Mouse (Mus musculus) limb, embryonic 11.5 days (tissue): Measurements from ENCODE around the gene Osbpl2. TPM values are rescaled to one million over a fixed set of nuclear protein-coding genes. Genes with fewer than 3 reads are reported as not detected.

Source experiments
- ATAC-seq: fragments of 200-750 bp; cut with Nextera tagmentation; 2 replicates; pipeline ENCODE4 v1.8.0; 2017; ENCODE audit warnings: low read depth; ENCODE audit not compliant: insufficient number of reproducible peaks, low FRiP score, low TSS enrichment
- DNase-seq: peaks from one replicate; pipeline ENCODE4 v3.0.0-alpha.2; 2015; ENCODE audit warnings: low spot score
- H3K27ac ChIP-seq: fragments of 300-500 bp; sonication (generic); replicated peaks from 2 replicates; pipeline ENCODE4 v1.5.1; 2014; ENCODE audit warnings: low read depth, mild to moderate bottlenecking, low read length
- H3K27me3 ChIP-seq: fragments of 300-500 bp; sonication (generic); 2 replicates; pipeline ENCODE4 v1.6.1; 2014; ENCODE audit warnings: mild to moderate bottlenecking, low read length, mixed read lengths; ENCODE audit not compliant: control insufficient read depth, insufficient read depth
- H3K36me3 ChIP-seq: fragments of 300-500 bp; sonication (generic); 2 replicates; pipeline ENCODE4 v1.6.1; 2014; ENCODE audit warnings: mild to moderate bottlenecking, low read length, moderate library complexity, mixed read lengths; ENCODE audit not compliant: control insufficient read depth, insufficient read depth
- H3K4me1 ChIP-seq: fragments of 300-500 bp; sonication (generic); 2 replicates; pipeline ENCODE4 v1.6.1; 2014; ENCODE audit warnings: low read length, mixed read lengths; ENCODE audit not compliant: control insufficient read depth, insufficient read depth
- H3K4me2 ChIP-seq: fragments of 300-500 bp; sonication (generic); 2 replicates; pipeline ENCODE4 v1.6.1; 2014; ENCODE audit warnings: low read depth, mild to moderate bottlenecking, moderate library complexity; ENCODE audit not compliant: severe bottlenecking
- H3K4me3 ChIP-seq: fragments of 300-500 bp; sonication (generic); 2 replicates; pipeline ENCODE4 v1.5.1; 2014; ENCODE audit warnings: low read depth, low read length
- H3K9ac ChIP-seq: fragments of 300-500 bp; sonication (generic); 2 replicates; pipeline ENCODE4 v1.6.1; 2014; ENCODE audit warnings: mild to moderate bottlenecking, low read length
- H3K9me3 ChIP-seq: fragments of 300-500 bp; sonication (generic); 2 replicates; pipeline ENCODE4 v1.6.1; 2016; ENCODE audit warnings: low read length; ENCODE audit not compliant: control insufficient read depth
- WGBS: fragments of 180-500 bp; shearing (Covaris S2); extraction: QIAGEN DNeasy Blood & Tissue Kit; methylation state at CpG from one replicate; pipeline ENCODE4 v1.1.7; 2014; 5-methylcytosine and 5-hydroxymethylcytosine counted together
- polyA plus RNA-seq: library from polyadenylated mRNA; unstranded; fragments of >200 nt; fragmentation: Nextera tagmentation; extraction: Ambion mirVana; gene quantifications from 2 replicates; pipeline ENCODE4 v1.2.1, GENCODE M21; 2014

Osbpl2 gene
- polyA plus RNA-seq, 1 experiment from 2014 or later = 30.5 TPM

GRCm38 (mm10) chr2:180108285-180108684 is 10.8 kb upstream of the Osbpl2 start:
- Histone ChIP-seq H3K4me1 (peaks cover 8% of the 10 kb centered on the region), H3K4me2 (no peak overlapping the region), H3K27ac (no peak overlapping the region), H3K27me3 (peaks cover 28% of the 10 kb centered on the region), H3K36me3 (no peaks in the 10 kb centered on the region), H3K9me3 (no peaks in the 10 kb centered on the region), H3K9ac (no peak overlapping the region), H3K4me3 (no peak overlapping the region)
- WGBS = 70% methylated on average over 6 of the region's 6 CpGs
- DNase-seq (no peak), ATAC-seq (no peak)

- no peak for DNase-seq
- 60% methylated on average over 17 of the region's 17 CpGs for WGBS
- Histone ChIP-seq H3K27me3 (no peaks in the 10 kb centered on the region; the same call in 1 of the 2 replicates), H3K9ac (no peak overlapping the region), H3K36me3 (no peaks in the 10 kb centered on the region), H3K4me3 (no peak overlapping the region), H3K4me2 (no peak overlapping the region), H3K4me1 (peaks cover 3% of the 10 kb centered on the region; the same call in 1 of the 2 replicates), H3K9me3 (no peaks in the 10 kb centered on the region), H3K27ac (no peak overlapping the region)
- no peak for ATAC-seq
Observed at GRCm38 (mm10) chr2:180113909-180114890, 4.9 kb upstream of the Osbpl2 start.

- 47% methylated on average over 6 of the region's 6 CpGs for WGBS
- Histone ChIP-seq H3K4me2 (no peak overlapping the region), H3K4me3 (no peak overlapping the region), H3K4me1 (peaks cover 7% of the 10 kb centered on the region), H3K9ac (no peak overlapping the region), H3K9me3 (no peaks in the 10 kb centered on the region), H3K36me3 (no peaks in the 10 kb centered on the region), H3K27me3 (no peaks in the 10 kb centered on the region; the same call in 1 of the 2 replicates), H3K27ac (no peak overlapping the region)
- DNase-seq (no peak), ATAC-seq (no peak)
Observed at GRCm38 (mm10) chr2:180115279-180115678, 3.8 kb upstream of the Osbpl2 start.

- no peaks in the 10 kb centered on the region; the same call in 1 of the 2 replicates for H3K27me3 ChIP-seq
- no peak overlapping the region for H3K9ac ChIP-seq
- H3K27ac ChIP-seq = no peak overlapping the region
- ATAC-seq (no peak), DNase-seq (no peak)
- no peaks in the 10 kb centered on the region for H3K9me3 ChIP-seq
- no peak overlapping the region for H3K4me2 ChIP-seq
- H3K4me3 ChIP-seq = no peak overlapping the region
- peaks cover 7% of the 10 kb centered on the region for H3K4me1 ChIP-seq
- H3K36me3 ChIP-seq = no peaks in the 10 kb centered on the region
- WGBS = 69% methylated on average over 10 of the region's 10 CpGs
Observed at GRCm38 (mm10) chr2:180116081-180116493, 3.0 kb upstream of the Osbpl2 start.

DNA sequence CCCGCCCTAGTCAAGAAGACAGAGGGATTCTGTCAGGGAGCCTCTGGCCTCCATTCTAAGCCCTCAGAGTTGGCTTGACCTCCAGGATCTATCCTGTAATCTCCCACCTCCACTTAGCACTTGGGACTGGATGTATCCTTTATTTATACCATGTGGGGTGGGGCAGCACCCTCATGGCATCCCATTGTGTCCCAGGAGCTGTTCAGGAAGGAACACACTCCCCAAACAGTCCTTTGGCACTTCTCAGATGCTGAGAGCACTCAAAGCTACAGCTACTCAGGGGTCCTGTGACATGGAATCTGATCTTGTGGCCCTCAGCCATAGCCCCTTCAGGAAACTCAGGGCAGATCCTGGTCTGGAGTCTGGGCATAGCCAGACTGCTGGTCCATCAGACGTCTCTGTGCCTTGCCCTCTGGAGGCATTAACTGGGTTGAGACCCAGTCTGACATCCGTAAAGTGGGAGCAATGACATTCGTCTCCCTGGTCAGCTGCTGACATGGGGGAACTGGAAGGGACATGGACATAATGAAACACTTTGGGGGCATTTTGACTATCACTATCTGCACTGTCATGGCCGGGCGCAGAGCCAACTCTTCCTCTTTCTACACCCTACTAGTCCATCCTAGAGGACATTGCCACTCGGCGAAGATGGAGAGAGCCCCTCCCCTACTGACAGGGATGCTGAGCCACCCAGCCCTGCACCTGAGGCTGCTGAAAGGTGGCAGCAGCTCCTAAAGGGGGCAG is 2.2 kb upstream of the Osbpl2 start:
- H3K4me1 ChIP-seq = peaks cover 7% of the 10 kb centered on the region
- no peak overlapping the region for H3K9ac ChIP-seq
- DNase-seq = no peak
- no peaks in the 10 kb centered on the region for H3K36me3 ChIP-seq
- no peak overlapping the region for H3K4me3 ChIP-seq
- H3K4me2 ChIP-seq = no peak overlapping the region
- H3K27me3 ChIP-seq = no peaks in the 10 kb centered on the region; the same call in 1 of the 2 replicates
- H3K9me3 ChIP-seq = no peaks in the 10 kb centered on the region
- H3K27ac ChIP-seq = no peak overlapping the region
- no peak for ATAC-seq
- WGBS = 74% methylated on average over 8 of the region's 8 CpGs

DNA sequence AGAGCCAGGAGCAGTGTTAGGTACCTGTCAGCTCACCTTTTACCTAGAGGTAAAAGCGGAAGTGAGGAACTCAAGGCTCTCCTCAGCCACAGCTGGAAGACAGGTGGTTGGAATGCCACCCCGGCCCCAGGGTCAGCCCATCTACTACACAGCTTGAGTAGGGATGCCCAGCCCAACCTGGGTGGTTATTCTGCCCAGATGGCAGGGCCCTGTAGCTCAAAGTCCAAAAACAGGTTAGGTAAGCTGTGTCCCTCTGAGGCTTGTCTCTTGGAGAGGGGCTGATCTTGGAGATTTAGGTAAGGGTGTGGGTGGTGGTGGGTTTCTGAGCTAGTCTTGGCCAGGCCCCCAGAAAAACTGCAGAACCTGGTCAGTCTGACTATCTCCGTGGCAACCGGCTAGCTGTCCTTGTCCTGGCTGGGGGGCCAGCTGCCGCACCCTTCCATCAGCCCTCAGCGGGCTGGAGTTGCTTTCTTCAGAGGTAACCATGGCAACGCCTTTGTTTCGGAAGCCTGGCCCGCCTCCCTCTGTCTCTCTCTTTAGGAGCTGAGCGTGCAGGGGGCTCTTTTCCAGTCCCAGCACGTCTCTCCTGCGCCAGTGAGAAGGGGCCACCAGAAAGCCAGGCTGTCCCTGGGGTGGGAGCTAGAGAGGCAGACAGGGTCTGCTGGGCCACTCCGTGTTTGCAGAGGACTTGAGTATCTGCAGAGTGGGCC is 1.5 kb upstream of the Osbpl2 start:
- H3K4me3 ChIP-seq = no peak overlapping the region
- no peak overlapping the region for H3K9ac ChIP-seq
- DNase-seq = no peak

DNA sequence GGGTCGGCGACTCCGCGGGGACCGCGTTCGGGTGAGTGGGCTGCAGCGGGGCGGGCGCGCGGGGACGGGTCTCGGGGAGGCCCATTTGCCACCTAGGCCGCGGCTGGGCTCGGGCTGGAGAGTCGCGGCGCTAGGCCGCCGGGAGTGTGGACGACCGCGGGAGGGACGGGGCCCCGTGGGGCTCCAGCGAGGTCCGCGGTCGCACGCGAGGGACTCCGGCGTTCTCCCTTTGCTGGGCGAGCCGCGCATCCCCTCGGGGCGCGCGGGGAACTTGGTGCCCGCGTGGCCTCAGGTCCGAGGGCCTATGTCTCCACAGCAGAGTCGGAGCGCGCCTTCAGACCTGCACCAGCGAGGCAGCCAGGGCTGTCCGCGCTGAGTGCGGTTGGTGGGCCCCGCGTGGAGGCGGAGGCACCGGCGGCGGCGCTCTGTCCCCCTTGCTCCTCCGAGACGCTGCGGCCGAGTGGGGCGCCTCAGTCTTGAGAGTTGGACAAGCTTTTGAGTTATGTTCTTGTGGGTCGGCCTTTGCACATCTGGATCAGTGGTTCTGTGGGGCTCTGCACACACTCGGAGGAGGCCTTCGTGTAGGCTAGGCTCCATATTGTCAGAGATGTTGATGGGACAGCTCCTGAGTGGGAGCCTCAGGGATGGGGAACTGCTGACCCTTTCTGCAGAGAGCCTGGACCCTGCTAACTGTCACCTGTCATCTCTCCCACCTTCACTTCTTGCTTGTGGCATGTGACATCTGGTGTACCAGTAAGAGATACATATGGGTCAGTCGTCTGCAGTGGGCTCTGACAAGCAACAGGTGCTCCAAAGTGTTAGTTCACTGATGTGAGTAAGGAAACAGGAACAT is 559 bp downstream of the Osbpl2 start:
- Histone ChIP-seq H3K9ac (peak overlapping the region; percentile 67), H3K9me3 (no peaks in the 10 kb centered on the region), H3K27ac (no peak overlapping the region), H3K4me2 (peak overlapping the region; percentile 69), H3K4me1 (peaks cover 7% of the 10 kb centered on the region), H3K4me3 (peak overlapping the region; percentile 78), H3K36me3 (no peaks in the 10 kb centered on the region; the same call in 1 of the 2 replicates), H3K27me3 (no peaks in the 10 kb centered on the region; the same call in 1 of the 2 replicates)
- DNase-seq (peak; percentile 56), ATAC-seq (peak; percentile 31; the same call in 1 of the 2 replicates)
- under 1% methylated on average over 45 of the region's 68 CpGs for WGBS

More for the DNA sequence above, 1.5 kb upstream of the Osbpl2 start:
- H3K9me3 ChIP-seq = no peaks in the 10 kb centered on the region
- no peak for ATAC-seq
- no peak overlapping the region for H3K27ac ChIP-seq
- 9% methylated on average over 13 of the region's 13 CpGs for WGBS
- no peaks in the 10 kb centered on the region for H3K36me3 ChIP-seq
- H3K4me1 ChIP-seq = peaks cover 7% of the 10 kb centered on the region
- no peak overlapping the region; the same call in 1 of the 2 replicates for H3K4me2 ChIP-seq
- H3K27me3 ChIP-seq = no peaks in the 10 kb centered on the region; the same call in 1 of the 2 replicates
